Mouse (Mus musculus): ENCODE data around the gene Tssk2. TPM values are rescaled to one million over a fixed set of nuclear protein-coding genes. Genes with fewer than 3 reads are reported as not detected.
A peak's percentile ranks its signal among the peaks of the same experiment; 100 is the strongest.

Tssk2 gene
- not detected in 2 replicates for total RNA-seq (2014; rRNA removed)
- not detected in 2 replicates for polyA plus RNA-seq (2012; rRNA removed)

DNA sequence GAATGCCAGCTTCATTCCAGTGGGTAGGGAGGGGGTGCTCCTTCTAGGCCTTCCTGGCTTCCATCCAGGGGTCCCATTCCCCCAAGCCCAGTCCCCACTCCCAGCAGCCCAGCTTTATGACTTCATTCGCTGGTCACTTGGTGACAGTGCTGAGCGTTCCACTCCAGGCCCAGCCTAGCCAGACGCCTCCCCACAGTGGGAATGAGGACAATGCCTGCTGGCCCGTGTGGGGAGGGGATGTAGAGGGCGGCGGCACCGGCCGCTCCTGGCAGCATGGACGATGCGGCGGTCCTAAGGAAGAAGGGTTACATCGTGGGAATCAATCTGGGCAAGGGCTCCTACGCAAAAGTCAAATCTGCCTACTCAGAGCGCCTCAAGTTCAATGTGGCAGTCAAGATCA is at the start of gene Tssk2, which contains the start of gene Dgcr2:
Tssk2 (plus strand) TSS at position 176 of the 400 bp plus-strand sequence.
Dgcr2 (minus strand) TSS at position 101 of the 400 bp plus-strand sequence.
- DNase-seq (ENCODE audit: extremely low read depth, low read depth, low spot score), result no peak
- no peaks in the 10 kb centered on the region for H3K27me3 ChIP-seq (ENCODE audit: control insufficient read depth, insufficient read depth, low read length)
- no peaks in the 10 kb centered on the region for H3K4me1 ChIP-seq (ENCODE audit: control insufficient read depth, insufficient read depth, low read length)
- TF ChIP-seq CTCF (IDR thresholded peaks at IDR 0.05; ENCODE audit: low read depth, low read length), result no peak
- TF ChIP-seq POLR2A (IDR thresholded peaks at IDR 0.05; ENCODE audit: extremely low read depth, insufficient read depth, low read length), result no peak
- 94% methylated on average over 14 of the region's 14 CpGs for WGBS
- H3K4me3 ChIP-seq (ENCODE audit: insufficient read depth, low read depth, low read length), result no peak within 1 kb of the TSS
- H3K9ac ChIP-seq (ENCODE audit: low read depth, low read length), result no peak within 1 kb of the TSS
- H3K27ac ChIP-seq (replicated peaks; ENCODE audit: insufficient read depth, low read depth, low read length), result no peak within 1 kb of the TSS
- no peaks in the 10 kb centered on the region for H3K79me2 ChIP-seq (ENCODE audit: control insufficient read depth, insufficient read depth, low read length)
- peaks cover 11% of the 10 kb centered on the region for H3K36me3 ChIP-seq (ENCODE audit: control insufficient read depth, insufficient read depth, low read length)

DNA sequence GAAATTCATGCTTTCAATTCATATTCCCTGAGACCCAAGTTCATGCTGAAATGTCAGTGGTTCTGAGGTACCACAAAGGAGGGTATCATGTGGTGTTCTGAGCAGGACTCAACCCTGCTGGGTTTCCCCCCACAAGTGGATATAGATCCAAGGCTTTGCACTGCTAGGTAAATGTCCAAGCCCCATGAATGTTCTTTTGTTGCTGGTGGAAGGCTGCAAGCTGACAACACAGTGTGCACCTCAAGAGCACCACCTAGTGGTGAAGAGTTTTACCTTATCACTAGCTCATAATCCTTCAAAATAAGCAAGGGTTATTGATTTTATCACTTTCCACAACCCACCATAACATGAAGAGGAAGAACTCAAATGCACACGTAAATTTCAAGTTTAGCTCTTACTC is 49.5 kb upstream of the Tssk2 start:
- Histone ChIP-seq H3K4me3 (ENCODE audit: insufficient read depth, low read depth, low read length) (no peak overlapping the region), H3K79me2 (ENCODE audit: control insufficient read depth, insufficient read depth, low read length) (no peaks in the 10 kb centered on the region), H3K4me1 (ENCODE audit: control insufficient read depth, insufficient read depth, low read length) (no peaks in the 10 kb centered on the region), H3K27me3 (ENCODE audit: control insufficient read depth, insufficient read depth, low read length) (no peaks in the 10 kb centered on the region), H3K27ac (replicated peaks; ENCODE audit: insufficient read depth, low read depth, low read length) (no peak overlapping the region), H3K36me3 (ENCODE audit: control insufficient read depth, insufficient read depth, low read length) (peaks cover 50% of the 10 kb centered on the region), H3K9ac (ENCODE audit: low read depth, low read length) (no peak overlapping the region)
- TF ChIP-seq POLR2A (IDR thresholded peaks at IDR 0.05; ENCODE audit: extremely low read depth, insufficient read depth, low read length) (no peak), CTCF (IDR thresholded peaks at IDR 0.05; ENCODE audit: low read depth, low read length) (peak; percentile 61)
- WGBS, result 41% methylated on average over 1 of the region's 1 CpGs
- peak; percentile 43 for DNase-seq (ENCODE audit: extremely low read depth, low read depth, low spot score)

DNA sequence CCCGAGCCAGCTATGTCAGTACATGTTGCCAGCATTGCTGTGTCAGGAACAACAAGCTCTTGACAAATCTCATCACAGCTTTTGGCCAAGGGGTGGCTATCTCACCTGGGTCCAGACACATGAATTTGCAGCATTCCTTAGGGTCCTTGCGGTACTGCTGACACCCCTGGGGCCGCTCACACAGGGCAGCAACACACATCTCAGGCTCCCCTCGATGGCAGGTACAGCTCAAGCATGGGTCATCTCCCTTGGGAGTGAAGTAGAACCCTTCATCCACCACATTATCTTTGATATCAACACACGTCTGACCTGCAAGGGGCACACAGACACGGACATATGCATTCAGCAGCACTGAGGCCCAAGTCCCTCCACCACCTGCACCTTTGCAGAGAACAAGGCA is 49.0 kb upstream of the Tssk2 start:
- Histone ChIP-seq H3K9ac (ENCODE audit: low read depth, low read length) (no peak overlapping the region), H3K79me2 (ENCODE audit: control insufficient read depth, insufficient read depth, low read length) (no peaks in the 10 kb centered on the region), H3K36me3 (ENCODE audit: control insufficient read depth, insufficient read depth, low read length) (peaks cover 55% of the 10 kb centered on the region), H3K27ac (replicated peaks; ENCODE audit: insufficient read depth, low read depth, low read length) (no peak overlapping the region), H3K27me3 (ENCODE audit: control insufficient read depth, insufficient read depth, low read length) (no peaks in the 10 kb centered on the region), H3K4me1 (ENCODE audit: control insufficient read depth, insufficient read depth, low read length) (no peaks in the 10 kb centered on the region), H3K4me3 (ENCODE audit: insufficient read depth, low read depth, low read length) (no peak overlapping the region)
- no peak for TF ChIP-seq CTCF (IDR thresholded peaks at IDR 0.05; ENCODE audit: low read depth, low read length)
- no peak for TF ChIP-seq POLR2A (IDR thresholded peaks at IDR 0.05; ENCODE audit: extremely low read depth, insufficient read depth, low read length)
- 90% methylated on average over 6 of the region's 6 CpGs for WGBS
- no peak for DNase-seq (ENCODE audit: extremely low read depth, low read depth, low spot score)

DNA sequence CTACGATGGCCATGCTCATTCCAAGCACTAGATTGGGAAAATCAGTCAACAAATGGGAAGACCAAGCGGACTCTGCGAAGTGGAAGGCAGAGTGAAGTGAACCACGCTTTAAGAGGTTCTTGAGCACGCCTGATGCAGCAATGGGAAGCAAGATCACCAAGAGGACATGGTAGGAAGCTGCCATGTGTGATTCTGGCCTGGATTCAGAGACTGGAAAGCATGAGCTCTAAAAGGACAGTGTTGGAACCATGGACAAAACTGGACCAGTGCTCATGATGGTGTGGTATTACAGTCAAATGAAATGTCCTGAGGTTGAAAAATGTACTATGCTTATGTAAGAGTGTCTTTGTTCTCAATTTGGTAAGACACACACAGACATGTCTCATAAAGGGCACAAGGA is 47.1 kb upstream of the Tssk2 start:
- no peak overlapping the region for H3K9ac ChIP-seq (ENCODE audit: low read depth, low read length)
- WGBS, result 97% methylated on average over 5 of the region's 5 CpGs

DNA sequence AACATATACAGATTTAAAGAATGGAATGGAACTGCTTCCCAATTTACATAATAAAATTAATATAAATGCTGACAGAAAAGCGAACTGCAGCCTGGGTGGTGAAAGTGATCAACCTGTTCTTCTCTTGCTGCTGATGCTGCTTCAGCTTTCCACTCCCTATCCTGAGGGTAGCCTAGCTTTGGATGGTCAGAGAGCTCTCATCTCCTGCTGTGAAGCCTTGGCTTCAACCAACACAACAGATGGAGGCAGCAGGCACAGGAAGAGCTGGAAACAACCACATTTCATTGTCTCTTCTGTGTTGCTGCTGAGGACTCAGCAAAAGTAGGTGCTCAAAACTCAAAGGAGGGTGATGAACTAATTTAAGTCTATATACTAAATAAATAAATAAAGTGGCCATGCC is 46.6 kb upstream of the Tssk2 start:
- Histone ChIP-seq H3K9ac (ENCODE audit: low read depth, low read length) (no peak overlapping the region), H3K79me2 (ENCODE audit: control insufficient read depth, insufficient read depth, low read length) (no peaks in the 10 kb centered on the region), H3K4me3 (ENCODE audit: insufficient read depth, low read depth, low read length) (no peak overlapping the region), H3K36me3 (ENCODE audit: control insufficient read depth, insufficient read depth, low read length) (peaks cover 53% of the 10 kb centered on the region), H3K4me1 (ENCODE audit: control insufficient read depth, insufficient read depth, low read length) (no peaks in the 10 kb centered on the region), H3K27ac (replicated peaks; ENCODE audit: insufficient read depth, low read depth, low read length) (no peak overlapping the region), H3K27me3 (ENCODE audit: control insufficient read depth, insufficient read depth, low read length) (no peaks in the 10 kb centered on the region)
- 94% methylated on average over 1 of the region's 1 CpGs for WGBS
- no peak for DNase-seq (ENCODE audit: extremely low read depth, low read depth, low spot score)
- TF ChIP-seq POLR2A (IDR thresholded peaks at IDR 0.05; ENCODE audit: extremely low read depth, insufficient read depth, low read length) (no peak), CTCF (IDR thresholded peaks at IDR 0.05; ENCODE audit: low read depth, low read length) (no peak)

More for the DNA sequence above, 47.1 kb upstream of the Tssk2 start:
- Histone ChIP-seq H3K79me2 (ENCODE audit: control insufficient read depth, insufficient read depth, low read length) (no peaks in the 10 kb centered on the region), H3K27me3 (ENCODE audit: control insufficient read depth, insufficient read depth, low read length) (no peaks in the 10 kb centered on the region), H3K4me1 (ENCODE audit: control insufficient read depth, insufficient read depth, low read length) (no peaks in the 10 kb centered on the region), H3K4me3 (ENCODE audit: insufficient read depth, low read depth, low read length) (no peak overlapping the region), H3K27ac (replicated peaks; ENCODE audit: insufficient read depth, low read depth, low read length) (no peak overlapping the region), H3K36me3 (ENCODE audit: control insufficient read depth, insufficient read depth, low read length) (peaks cover 52% of the 10 kb centered on the region)
- TF ChIP-seq CTCF (IDR thresholded peaks at IDR 0.05; ENCODE audit: low read depth, low read length) (no peak), POLR2A (IDR thresholded peaks at IDR 0.05; ENCODE audit: extremely low read depth, insufficient read depth, low read length) (no peak)
- DNase-seq (ENCODE audit: extremely low read depth, low read depth, low spot score), result no peak

DNA sequence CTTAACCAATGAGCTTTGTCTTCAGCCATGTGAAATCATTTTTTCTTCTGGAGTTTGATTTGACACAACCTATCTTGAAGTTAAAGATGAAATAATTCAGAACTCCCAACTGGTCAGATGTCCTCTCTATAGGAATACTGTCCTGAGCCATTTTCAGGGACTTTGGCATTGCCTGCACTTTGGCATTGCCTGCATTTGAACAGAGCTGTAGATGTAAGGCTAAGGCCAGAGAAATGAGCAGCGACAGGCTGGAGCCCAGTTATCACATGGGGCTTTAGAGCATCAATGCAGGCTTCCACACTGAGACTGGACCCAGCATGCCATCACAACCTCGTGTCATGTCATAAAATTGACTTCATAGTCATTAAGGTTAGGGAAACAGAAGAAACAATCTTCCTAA is 45.2 kb upstream of the Tssk2 start:
- Histone ChIP-seq H3K9ac (ENCODE audit: low read depth, low read length) (no peak overlapping the region), H3K27me3 (ENCODE audit: control insufficient read depth, insufficient read depth, low read length) (no peaks in the 10 kb centered on the region), H3K4me3 (ENCODE audit: insufficient read depth, low read depth, low read length) (no peak overlapping the region), H3K4me1 (ENCODE audit: control insufficient read depth, insufficient read depth, low read length) (no peaks in the 10 kb centered on the region), H3K36me3 (ENCODE audit: control insufficient read depth, insufficient read depth, low read length) (peaks cover 55% of the 10 kb centered on the region), H3K27ac (replicated peaks; ENCODE audit: insufficient read depth, low read depth, low read length) (no peak overlapping the region), H3K79me2 (ENCODE audit: control insufficient read depth, insufficient read depth, low read length) (no peaks in the 10 kb centered on the region)
- TF ChIP-seq CTCF (IDR thresholded peaks at IDR 0.05; ENCODE audit: low read depth, low read length) (no peak), POLR2A (IDR thresholded peaks at IDR 0.05; ENCODE audit: extremely low read depth, insufficient read depth, low read length) (no peak)
- WGBS, result 87% methylated on average over 2 of the region's 2 CpGs
- DNase-seq (ENCODE audit: extremely low read depth, low read depth, low spot score), result no peak
